Mouse (Mus musculus) neural tube, embryonic 12.5 days (tissue): ENCODE results near the gene Tcf3. TPM values are rescaled to one million over a fixed set of nuclear protein-coding genes. Genes with fewer than 3 reads are reported as not detected.

Experiments
- ATAC-seq: fragments of 200-750 bp; cut with Nextera tagmentation; 2 replicates; pipeline ENCODE4 v1.8.0; 2017; ENCODE audit warnings: low read depth, mild to moderate bottlenecking, moderate TSS enrichment, moderate library complexity; ENCODE audit not compliant: low FRiP score
- H3K27ac ChIP-seq: fragments of 300-500 bp; sonication (generic); 2 replicates; pipeline ENCODE4 v1.5.1; 2016
- H3K27me3 ChIP-seq: fragments of 300-500 bp; sonication (generic); replicated peaks from 2 replicates; pipeline ENCODE4 v1.6.1; 2016; ENCODE audit warnings: mild to moderate bottlenecking
- H3K36me3 ChIP-seq: fragments of 300-500 bp; sonication (generic); 2 replicates; pipeline ENCODE4 v1.6.1; 2016; ENCODE audit warnings: mild to moderate bottlenecking
- H3K4me1 ChIP-seq: fragments of 300-500 bp; sonication (generic); 2 replicates; pipeline ENCODE4 v1.6.1; 2016
- H3K4me2 ChIP-seq: fragments of 300-500 bp; sonication (generic); replicated peaks from 2 replicates; pipeline ENCODE4 v1.6.1; 2016; ENCODE audit warnings: mild to moderate bottlenecking
- H3K4me3 ChIP-seq: fragments of 300-500 bp; sonication (generic); 2 replicates; pipeline ENCODE4 v1.5.1; 2016
- H3K9ac ChIP-seq: fragments of 300-500 bp; sonication (generic); 2 replicates; pipeline ENCODE4 v1.6.1; 2016; ENCODE audit warnings: mild to moderate bottlenecking
- H3K9me3 ChIP-seq: fragments of 300-500 bp; sonication (generic); 2 replicates; pipeline ENCODE4 v1.6.1; 2016; ENCODE audit warnings: mild to moderate bottlenecking
- WGBS: fragments of 180-500 bp; shearing (Covaris S2); methylation state at CpG from one replicate; pipeline ENCODE4 v1.1.7; 2016; 5-methylcytosine and 5-hydroxymethylcytosine counted together
- polyA plus RNA-seq: library from polyadenylated mRNA; unstranded; fragments of >200 nt; fragmentation: Nextera tagmentation; extraction: Ambion mirVana; gene quantifications from 2 replicates; pipeline ENCODE4 v1.2.1, GENCODE M21; 2016

Gene Tcf3
- 156 and 166 TPM in 2 replicates for polyA plus RNA-seq

GRCm38 (mm10) chr10:80433513-80434232 lies at the start of gene Tcf3:
Gene Tcf3 (minus strand): TSS chr10:80433647.
- Histone ChIP-seq H3K27me3 (no peaks in the 10 kb centered on the region), H3K9ac (peak within 1 kb of the TSS; percentile 98), H3K4me2 (peak within 1 kb of the TSS; percentile 92), H3K27ac (peak within 1 kb of the TSS; percentile 89), H3K4me3 (peak within 1 kb of the TSS; percentile 99), H3K9me3 (no peaks in the 10 kb centered on the region), H3K4me1 (peaks cover 37% of the 10 kb centered on the region), H3K36me3 (peaks cover 22% of the 10 kb centered on the region)
- peak; percentile 92 for ATAC-seq
- WGBS, result under 1% methylated on average over 61 of the region's 61 CpGs

DNA sequence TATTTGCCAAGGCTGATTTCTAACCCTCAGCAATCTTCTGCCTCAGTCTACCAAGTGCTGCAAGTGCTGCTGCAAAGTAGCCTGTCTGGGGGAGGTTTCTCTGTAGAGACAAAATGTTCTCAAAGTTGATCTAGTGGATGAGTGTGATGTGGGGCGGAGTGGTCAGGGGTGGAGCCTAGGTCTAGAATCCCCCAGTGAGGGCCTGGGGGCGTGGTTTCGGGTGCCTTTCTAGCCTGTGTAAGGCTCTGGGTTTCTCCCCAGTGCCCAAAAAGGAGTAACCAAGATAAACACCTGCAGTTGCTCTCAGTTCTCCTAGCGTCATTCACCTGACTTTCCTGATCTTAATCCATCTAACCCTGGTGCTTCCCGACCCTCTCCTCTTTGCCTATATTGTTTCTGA lies 47.6 kb upstream of the Tcf3 start:
- no peaks in the 10 kb centered on the region for H3K36me3 ChIP-seq
- peaks cover 44% of the 10 kb centered on the region for H3K27me3 ChIP-seq
- no peaks in the 10 kb centered on the region for H3K4me1 ChIP-seq
- no peak overlapping the region for H3K27ac ChIP-seq
- no peak for ATAC-seq
- no peak overlapping the region for H3K4me3 ChIP-seq
- H3K9me3 ChIP-seq, result no peaks in the 10 kb centered on the region
- 20% methylated on average over 5 of the region's 5 CpGs for WGBS
- no peak overlapping the region for H3K4me2 ChIP-seq
- no peak overlapping the region for H3K9ac ChIP-seq

- H3K4me2 ChIP-seq, result no peak overlapping the region
- H3K27me3 ChIP-seq, result peaks cover 23% of the 10 kb centered on the region
- no peak overlapping the region for H3K27ac ChIP-seq
- H3K4me1 ChIP-seq, result peaks cover 7% of the 10 kb centered on the region; the same call in 1 of the 2 replicates
- no peak for ATAC-seq
- no peaks in the 10 kb centered on the region for H3K9me3 ChIP-seq
- H3K9ac ChIP-seq, result no peak overlapping the region
- no peaks in the 10 kb centered on the region for H3K36me3 ChIP-seq
- WGBS, result 71% methylated on average over 5 of the region's 5 CpGs
- H3K4me3 ChIP-seq, result no peak overlapping the region
These were observed 45.1 kb upstream of the Tcf3 start for GRCm38 (mm10) chr10:80478531-80478930.

- H3K36me3 ChIP-seq, result no peaks in the 10 kb centered on the region
- H3K27ac ChIP-seq, result peak overlapping the region; percentile 62
- peaks cover 7% of the 10 kb centered on the region; the same call in 1 of the 2 replicates for H3K4me1 ChIP-seq
- WGBS, result under 1% methylated on average over 58 of the region's 58 CpGs
- H3K9me3 ChIP-seq, result no peaks in the 10 kb centered on the region
- H3K9ac ChIP-seq, result peak overlapping the region; percentile 62; the same call in 1 of the 2 replicates
- H3K27me3 ChIP-seq, result peaks cover 27% of the 10 kb centered on the region
- peak; percentile 84 for ATAC-seq
- H3K4me2 ChIP-seq, result peak overlapping the region; percentile 73
- peak overlapping the region; percentile 57 for H3K4me3 ChIP-seq
These were observed 42.0 kb upstream of the Tcf3 start for GRCm38 (mm10) chr10:80475290-80475959.

GRCm38 (mm10) chr10:80465066-80465465 lies 31.6 kb upstream of the Tcf3 start:
- Histone ChIP-seq H3K4me3 (no peak overlapping the region), H3K27ac (no peak overlapping the region), H3K9ac (no peak overlapping the region), H3K9me3 (no peaks in the 10 kb centered on the region), H3K36me3 (no peaks in the 10 kb centered on the region), H3K27me3 (peaks cover 27% of the 10 kb centered on the region), H3K4me1 (0 out of 2 replicates have a peak, but pooled peaks cover 4% of the 10 kb centered on the region), H3K4me2 (no peak overlapping the region)
- 70% methylated on average over 5 of the region's 5 CpGs for WGBS
- ATAC-seq, result no peak

DNA sequence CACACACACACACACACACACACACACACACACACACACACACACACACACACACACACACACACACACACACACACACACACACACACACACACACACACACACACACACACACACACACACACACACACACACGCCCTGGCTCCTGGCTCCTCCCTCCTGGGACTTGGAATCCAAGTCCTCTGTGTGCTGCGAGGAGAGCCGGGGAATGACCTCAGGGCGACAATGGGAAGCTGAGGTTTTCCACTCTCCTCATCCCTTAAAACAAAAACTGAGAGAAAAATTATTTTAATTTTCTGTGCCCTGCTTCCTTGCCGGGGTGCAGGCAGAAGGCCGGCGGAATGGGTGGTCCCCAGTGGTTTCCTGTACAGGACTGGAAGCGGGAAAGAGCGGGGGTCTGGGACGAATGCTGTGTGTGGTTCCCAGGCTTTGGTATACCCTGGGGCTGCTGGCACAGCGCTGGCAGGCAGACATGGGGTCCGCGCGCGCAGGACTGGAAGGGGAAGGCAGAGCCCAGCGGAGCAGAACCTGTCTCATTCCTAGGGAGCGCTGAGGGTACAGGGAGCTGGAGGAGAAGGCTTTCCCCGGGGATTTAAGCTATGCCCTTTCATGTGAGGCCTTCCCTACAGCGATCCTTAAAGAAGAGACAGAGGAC lies 31.1 kb upstream of the Tcf3 start:
- 0 out of 2 replicates have a peak, but pooled peaks have one; percentile 17 for ATAC-seq
- peak overlapping the region; percentile 38 for H3K4me2 ChIP-seq
- H3K4me3 ChIP-seq, result no peak overlapping the region
- H3K9me3 ChIP-seq, result no peaks in the 10 kb centered on the region
- peaks cover 25% of the 10 kb centered on the region for H3K27me3 ChIP-seq
- 7% methylated on average over 19 of the region's 19 CpGs for WGBS
- H3K9ac ChIP-seq, result no peak overlapping the region
- H3K36me3 ChIP-seq, result no peaks in the 10 kb centered on the region
- H3K27ac ChIP-seq, result no peak overlapping the region
- 0 out of 2 replicates have a peak, but pooled peaks cover 4% of the 10 kb centered on the region for H3K4me1 ChIP-seq

GRCm38 (mm10) chr10:80461346-80461745 lies 27.9 kb upstream of the Tcf3 start:
- Histone ChIP-seq H3K4me2 (no peak overlapping the region), H3K36me3 (no peaks in the 10 kb centered on the region), H3K4me1 (0 out of 2 replicates have a peak, but pooled peaks cover 4% of the 10 kb centered on the region), H3K9me3 (no peaks in the 10 kb centered on the region), H3K27me3 (peaks cover 17% of the 10 kb centered on the region), H3K4me3 (no peak overlapping the region), H3K27ac (no peak overlapping the region), H3K9ac (no peak overlapping the region)
- ATAC-seq, result no peak
- WGBS, result 77% methylated on average over 7 of the region's 7 CpGs

- WGBS, result 64% methylated on average over 4 of the region's 4 CpGs
- Histone ChIP-seq H3K4me1 (0 out of 2 replicates have a peak, but pooled peaks cover 4% of the 10 kb centered on the region), H3K27me3 (peaks cover 14% of the 10 kb centered on the region), H3K9me3 (no peaks in the 10 kb centered on the region), H3K9ac (no peak overlapping the region), H3K36me3 (no peaks in the 10 kb centered on the region), H3K4me3 (no peak overlapping the region), H3K4me2 (no peak overlapping the region), H3K27ac (no peak overlapping the region)
- ATAC-seq, result no peak
These were observed 26.9 kb upstream of the Tcf3 start for GRCm38 (mm10) chr10:80460324-80460723.

- no peaks in the 10 kb centered on the region for H3K36me3 ChIP-seq
- no peak overlapping the region for H3K4me2 ChIP-seq
- H3K4me3 ChIP-seq, result no peak overlapping the region
- H3K27me3 ChIP-seq, result peaks cover 9% of the 10 kb centered on the region
- no peak overlapping the region for H3K9ac ChIP-seq
- no peak overlapping the region for H3K27ac ChIP-seq
- H3K9me3 ChIP-seq, result no peaks in the 10 kb centered on the region; the same call in 1 of the 2 replicates
- 0 out of 2 replicates have a peak, but pooled peaks cover 3% of the 10 kb centered on the region for H3K4me1 ChIP-seq
- no peak for ATAC-seq
- WGBS, result 92% methylated on average over 11 of the region's 11 CpGs
These were observed 26.2 kb upstream of the Tcf3 start for GRCm38 (mm10) chr10:80459671-80460070.

DNA sequence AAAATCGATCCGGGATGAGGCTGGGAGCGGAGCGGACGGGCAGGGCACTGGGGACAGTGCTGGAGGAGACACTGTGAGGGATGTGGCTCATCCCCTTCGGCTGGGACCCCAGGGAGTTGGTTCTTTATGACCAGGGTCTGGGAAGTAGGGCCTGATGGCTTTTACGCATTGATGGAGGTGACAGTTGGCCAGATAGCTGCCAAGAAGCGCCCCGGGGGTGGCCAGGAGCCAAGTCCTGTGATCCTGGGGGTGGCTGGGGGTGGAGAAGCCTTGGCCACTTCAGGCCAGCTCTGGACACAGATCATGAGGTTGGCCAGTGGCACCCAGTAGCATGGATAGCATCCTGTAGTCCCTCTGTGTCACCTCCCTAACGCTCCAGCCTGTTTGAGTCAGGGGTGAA lies 25.8 kb upstream of the Tcf3 start:
- H3K36me3 ChIP-seq, result no peaks in the 10 kb centered on the region
- H3K9ac ChIP-seq, result no peak overlapping the region
- no peak for ATAC-seq
- 36% methylated on average over 10 of the region's 10 CpGs for whole genome bisulfite sequencing
- H3K9me3 ChIP-seq, result no peaks in the 10 kb centered on the region; the same call in 1 of the 2 replicates
- no peak overlapping the region for H3K27ac ChIP-seq
- no peak overlapping the region for H3K4me2 ChIP-seq
- H3K4me1 ChIP-seq, result no peaks in the 10 kb centered on the region
- H3K4me3 ChIP-seq, result no peak overlapping the region
- peaks cover 7% of the 10 kb centered on the region; the same call in 1 of the 2 replicates for H3K27me3 ChIP-seq

DNA sequence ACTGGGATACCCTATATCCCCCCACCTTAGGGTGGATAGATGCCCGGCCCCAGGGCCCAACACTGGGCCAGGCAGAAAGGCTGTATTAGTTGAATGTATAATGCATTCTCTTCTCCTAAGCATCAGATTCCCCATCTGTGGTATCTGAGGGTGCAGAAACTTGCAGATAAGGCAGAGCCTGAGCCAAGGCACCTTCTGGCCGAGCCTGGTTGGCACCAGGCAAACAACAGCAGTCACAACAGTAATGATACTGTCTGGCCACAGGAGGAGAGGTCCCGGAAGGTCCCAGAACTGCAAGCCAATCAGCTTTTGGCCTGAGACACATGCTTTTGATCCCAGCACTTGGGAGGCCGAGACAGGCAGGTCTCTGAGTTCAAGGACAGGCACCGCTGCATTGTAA lies 22.2 kb upstream of the Tcf3 start:
- 80% methylated on average over 5 of the region's 5 CpGs for WGBS
- H3K36me3 ChIP-seq, result no peaks in the 10 kb centered on the region
- no peaks in the 10 kb centered on the region; the same call in 1 of the 2 replicates for H3K9me3 ChIP-seq
- H3K4me3 ChIP-seq, result no peak overlapping the region
- no peaks in the 10 kb centered on the region for H3K4me1 ChIP-seq
- no peak overlapping the region for H3K27ac ChIP-seq
- peaks cover 14% of the 10 kb centered on the region for H3K27me3 ChIP-seq
- no peak for ATAC-seq
- no peak overlapping the region for H3K9ac ChIP-seq
- H3K4me2 ChIP-seq, result no peak overlapping the region

DNA sequence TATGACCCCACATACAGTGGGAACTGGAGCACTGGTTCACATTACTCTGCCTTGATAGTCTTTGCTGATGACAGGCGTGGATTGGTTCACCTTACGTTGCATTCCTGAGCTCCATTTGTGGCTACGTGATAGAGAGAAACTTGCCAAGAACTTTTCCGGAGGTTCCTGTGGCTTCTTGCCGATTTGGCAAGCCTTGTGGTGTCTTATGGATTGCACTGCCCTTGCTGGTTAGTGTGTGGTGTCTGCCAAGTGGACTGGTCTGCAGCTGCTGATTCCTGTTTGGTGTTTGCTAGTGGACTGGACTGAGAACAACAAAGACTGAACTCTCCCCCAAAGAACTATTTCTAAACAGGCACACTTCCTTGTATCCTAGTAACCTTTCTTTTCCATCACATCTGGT lies 21.3 kb upstream of the Tcf3 start:
- Histone ChIP-seq H3K9me3 (no peaks in the 10 kb centered on the region; the same call in 1 of the 2 replicates), H3K27ac (no peak overlapping the region), H3K27me3 (peaks cover 18% of the 10 kb centered on the region), H3K4me2 (no peak overlapping the region), H3K36me3 (no peaks in the 10 kb centered on the region), H3K9ac (no peak overlapping the region), H3K4me1 (no peaks in the 10 kb centered on the region), H3K4me3 (no peak overlapping the region)
- no peak for ATAC-seq
- WGBS, result 91% methylated on average over 5 of the region's 5 CpGs
